Mouse (Mus musculus) frontal cortex, postnatal 36 days (tissue): ENCODE results near the gene Taok1.
A peak's percentile ranks its signal among the peaks of the same experiment; 100 is the strongest.
"Not testable (repeated sequence)": the region's sequence is repeated elsewhere in the genome, so short reads cannot be mapped to it uniquely, and the experiment has no call there.

Experiments used
- DNase-seq, 2 experiments: peaks; one replicate each; pipeline ENCODE4 v3.0.0; 2022; ENCODE audit warnings: low spot score in 2 of 2

The Taok1 gene

DNA sequence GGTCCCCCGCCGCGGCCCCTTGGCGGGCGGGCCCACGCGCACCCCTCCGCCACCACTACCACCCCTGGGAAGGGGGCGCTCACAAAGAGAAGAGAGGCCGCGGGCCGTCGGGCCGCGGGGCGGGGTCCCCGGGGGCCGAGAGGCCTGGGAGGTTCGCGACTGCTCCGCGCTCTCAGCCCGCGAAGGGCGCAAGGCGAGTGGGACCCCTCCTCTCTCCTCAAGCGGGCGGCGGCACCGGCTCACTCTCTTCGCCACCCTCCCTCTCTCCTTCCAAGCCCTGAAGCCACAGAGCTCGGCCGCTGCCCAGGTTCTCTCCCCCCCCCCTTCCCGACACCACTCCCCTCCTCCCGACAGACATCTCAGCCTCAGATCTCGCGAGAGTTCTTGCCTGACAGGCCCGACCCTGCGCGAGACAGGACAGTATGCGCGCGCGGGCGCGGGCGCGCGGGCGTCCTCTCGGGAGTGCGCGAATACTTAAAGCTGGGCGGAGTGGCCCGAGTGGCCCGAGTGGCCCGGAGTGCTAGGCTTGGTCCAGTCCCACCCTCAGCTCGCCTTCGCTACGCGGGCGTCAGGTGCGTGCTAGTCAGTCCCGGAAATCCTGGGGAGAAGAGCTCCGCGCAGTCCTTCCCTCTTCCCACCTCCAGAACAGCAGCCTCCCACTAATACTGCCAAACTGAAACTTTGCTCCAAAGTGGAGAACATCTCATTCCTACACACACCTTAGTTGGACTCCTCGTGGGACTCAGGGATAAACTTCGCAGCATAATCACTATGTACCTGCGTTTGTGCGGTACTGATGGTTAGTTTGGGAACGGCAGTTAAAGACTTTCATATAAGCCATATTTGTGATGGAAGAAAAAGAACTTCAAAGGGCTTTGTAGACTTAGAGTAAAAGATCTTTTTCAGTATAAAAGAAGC is at the start of gene Taok1:
Taok1 (minus strand) TSS at position 278 of the 918 bp plus-strand sequence.
- DNase-seq = peak; percentile 89 to 95

- not testable (repeated sequence) for DNase-seq
These were observed 46.0 kb upstream of the Taok1 start for GRCm38 (mm10) chr11:77653406-77654190.

GRCm38 (mm10) chr11:77652484-77652883 is 44.9 kb upstream of the Taok1 start:
- no peak for DNase-seq

GRCm38 (mm10) chr11:77648878-77649277 is 41.3 kb upstream of the Taok1 start:
- no peak for DNase-seq

DNA sequence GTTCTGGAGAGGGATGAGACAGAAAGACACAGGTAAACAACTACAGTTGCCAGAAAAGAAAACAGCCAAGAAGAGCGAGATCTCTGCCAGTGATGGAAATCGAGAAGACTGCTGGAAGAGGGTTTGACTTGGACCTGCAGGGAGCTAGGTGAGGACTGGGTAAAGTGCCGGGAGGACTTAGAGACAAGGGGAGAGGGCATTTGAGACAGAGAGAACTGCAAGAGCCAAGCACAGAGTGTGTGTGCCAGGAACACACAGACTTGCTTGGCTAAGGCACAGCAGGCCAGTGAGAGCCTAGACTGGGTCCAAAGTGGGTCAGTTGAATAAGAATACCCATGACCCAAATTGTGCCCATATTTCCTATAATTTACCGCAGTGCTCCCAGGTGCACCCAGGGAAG is 37.9 kb upstream of the Taok1 start:
- DNase-seq = peak in 1 of 2 experiments; percentile 28

DNA sequence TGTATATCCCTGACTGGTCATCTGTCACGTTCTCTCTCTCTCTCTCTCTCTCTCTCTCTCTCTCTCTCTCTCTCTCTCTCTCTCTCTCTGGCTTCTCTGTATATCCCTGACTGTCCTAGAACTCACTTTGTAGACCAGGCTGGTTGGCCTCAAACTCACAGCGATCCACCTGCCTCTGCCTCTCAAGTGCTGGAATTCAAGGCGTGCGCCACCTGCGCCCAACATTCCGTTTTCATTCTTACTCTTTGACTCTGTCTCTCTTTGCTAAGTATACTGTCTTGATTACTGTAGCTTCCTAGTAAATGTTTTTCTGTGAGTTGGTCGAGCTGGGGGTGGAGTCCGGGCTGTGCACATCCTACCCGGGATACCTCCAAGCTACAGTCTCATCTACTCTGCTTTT is 33.8 kb upstream of the Taok1 start:
- DNase-seq = no peak

DNA sequence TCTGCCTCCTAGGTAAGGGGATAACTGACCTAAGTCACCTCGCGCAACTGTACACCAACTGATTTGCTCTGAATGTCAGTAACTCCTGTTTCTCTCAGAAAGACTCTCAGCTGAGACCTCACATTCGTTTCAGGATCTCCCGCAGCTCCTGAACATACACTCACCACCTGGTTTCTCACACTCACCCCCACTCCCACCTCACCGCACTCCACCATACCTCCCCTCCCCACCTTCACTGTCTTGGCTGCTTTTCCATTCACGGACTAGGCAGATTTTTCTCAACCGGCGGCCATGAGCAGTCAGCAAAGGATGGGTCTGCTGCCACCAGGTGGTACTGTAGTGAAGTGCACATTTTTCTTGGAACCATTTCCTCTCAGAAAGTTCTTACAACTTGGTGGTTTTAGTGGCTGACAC is 22.6 kb upstream of the Taok1 start:
- peak; percentile 80 to 90 for DNase-seq

GRCm38 (mm10) chr11:77629476-77629875 is 21.9 kb upstream of the Taok1 start:
- no peak for DNase-seq

DNA sequence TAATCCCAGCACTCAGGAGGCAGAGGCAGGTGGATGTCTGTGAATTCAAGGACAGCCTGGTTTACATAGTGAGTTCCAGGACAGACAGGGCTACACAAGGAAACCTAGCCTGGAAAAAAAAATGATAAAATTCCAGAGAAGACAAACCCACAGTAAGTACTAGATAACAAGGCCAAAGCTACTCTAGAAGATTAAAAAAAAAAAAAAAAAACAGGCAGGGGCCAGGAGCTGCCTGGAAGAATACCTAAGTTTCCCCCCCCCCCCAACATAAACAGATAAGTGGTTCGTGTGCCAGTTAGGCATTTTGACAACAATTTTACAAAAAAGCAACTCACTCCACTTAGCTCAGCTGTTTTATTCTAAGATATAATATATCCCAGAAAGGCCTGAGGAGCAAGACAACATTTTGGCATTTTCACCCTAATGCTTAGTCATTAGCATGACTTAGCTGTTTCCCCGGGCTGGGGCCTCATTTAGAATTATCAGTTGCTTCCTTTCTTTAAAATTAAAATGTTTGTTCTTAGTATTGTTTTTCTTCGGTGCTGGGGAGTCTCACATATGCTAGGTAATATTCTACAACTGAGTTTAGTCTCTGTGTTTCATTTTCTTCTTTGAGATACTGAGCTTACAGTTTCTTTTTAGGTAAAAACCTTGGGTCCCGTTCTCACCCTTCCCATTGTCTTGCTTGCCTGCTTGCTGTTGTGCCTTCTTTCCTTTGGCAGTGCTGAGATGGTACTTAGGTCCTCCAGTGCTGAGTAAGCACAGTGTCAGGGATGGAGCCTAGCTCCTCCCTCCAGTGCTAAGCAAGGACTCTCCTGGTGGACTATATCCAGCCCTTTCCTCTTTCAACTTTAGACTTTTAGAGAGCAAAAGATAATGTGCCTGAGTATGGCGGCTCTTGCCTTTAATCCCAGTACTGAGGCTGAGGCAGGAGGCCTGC is 19.3 kb upstream of the Taok1 start:
- no peak for DNase-seq

- peak; percentile 45 to 65 for DNase-seq
These were observed 17.6 kb upstream of the Taok1 start for GRCm38 (mm10) chr11:77625061-77625855.

DNA sequence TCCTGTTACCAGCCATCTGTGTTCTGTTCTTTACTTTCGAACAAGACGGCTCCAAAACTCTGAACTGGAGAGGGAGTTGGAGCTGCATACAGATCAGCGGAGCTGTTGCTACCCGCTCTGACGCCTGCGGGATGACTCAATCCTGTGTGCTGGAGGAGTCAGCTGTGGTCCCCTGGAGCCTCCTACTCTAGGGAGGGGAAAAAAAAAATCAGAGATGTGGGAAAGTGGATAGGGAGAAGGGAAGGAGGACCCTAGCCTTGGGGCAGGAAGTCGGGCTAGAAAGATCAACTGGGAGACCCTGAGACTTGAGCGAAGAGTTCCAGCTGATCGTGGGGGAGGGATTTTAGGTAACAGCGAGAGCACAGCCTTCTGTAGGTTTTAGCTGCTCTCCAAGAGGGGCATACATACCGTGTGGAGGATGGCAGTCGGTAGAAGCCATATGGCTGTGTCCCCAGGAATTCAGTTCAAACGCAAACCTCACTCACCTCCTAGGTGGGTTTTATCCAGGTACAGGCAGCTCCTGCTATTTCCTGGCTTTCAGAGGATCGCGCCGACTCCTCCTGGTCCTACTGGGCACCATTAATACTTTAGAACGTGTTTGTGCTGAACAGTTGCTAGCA is 16.9 kb upstream of the Taok1 start:
- peak; percentile 79 to 85 for DNase-seq

DNA sequence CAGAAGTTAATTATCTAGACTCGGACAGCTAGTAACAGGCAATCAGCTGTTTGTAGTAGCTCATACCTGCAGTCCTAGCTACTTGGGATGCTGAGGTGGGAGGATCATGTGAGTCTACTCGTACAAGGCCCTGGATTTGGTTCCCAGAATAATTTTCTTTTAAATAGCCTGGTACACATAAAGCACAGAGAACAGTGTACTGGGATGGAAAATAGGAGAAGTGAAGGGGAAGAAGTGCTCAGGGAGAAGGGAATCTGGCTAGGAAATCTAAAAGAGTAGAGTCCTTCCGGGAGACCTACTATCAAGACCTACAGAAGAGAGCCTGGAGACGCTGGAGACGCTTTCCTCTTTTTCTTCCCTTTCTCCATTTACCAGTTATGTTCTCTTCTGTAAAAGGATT is 16.4 kb upstream of the Taok1 start:
- DNase-seq = no peak

- no peak for DNase-seq
These were observed 14.4 kb upstream of the Taok1 start for GRCm38 (mm10) chr11:77621902-77622535.

DNA sequence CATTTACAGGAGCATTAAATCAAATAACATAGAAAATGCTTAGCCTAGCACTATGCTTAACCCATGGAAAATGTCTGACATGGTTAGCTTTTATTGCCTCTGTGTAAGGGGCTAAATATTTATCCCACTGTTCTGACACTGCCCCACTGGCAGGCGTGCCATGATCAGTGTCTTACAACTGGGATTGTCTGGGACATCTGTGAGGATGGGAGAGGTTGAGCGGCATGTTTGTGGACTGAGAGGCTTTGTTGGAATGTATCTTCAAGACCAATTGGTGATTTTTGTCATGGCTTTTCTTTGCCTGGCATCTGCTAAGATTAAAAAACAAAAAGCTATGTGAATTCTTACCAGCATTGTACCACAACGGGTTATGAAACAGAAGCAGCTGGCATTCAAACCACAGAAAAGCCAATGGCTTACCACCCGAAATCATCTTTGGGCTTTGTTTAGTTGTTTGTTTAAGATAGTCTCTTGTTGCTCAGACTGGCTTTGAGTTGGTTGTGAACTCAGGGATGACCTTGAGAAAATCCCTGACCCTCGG is 7.5 kb upstream of the Taok1 start:
- no peak for DNase-seq

GRCm38 (mm10) chr11:77606835-77607537 is 629 bp downstream of the Taok1 start:
- peak; percentile 35 to 39 for DNase-seq

DNA sequence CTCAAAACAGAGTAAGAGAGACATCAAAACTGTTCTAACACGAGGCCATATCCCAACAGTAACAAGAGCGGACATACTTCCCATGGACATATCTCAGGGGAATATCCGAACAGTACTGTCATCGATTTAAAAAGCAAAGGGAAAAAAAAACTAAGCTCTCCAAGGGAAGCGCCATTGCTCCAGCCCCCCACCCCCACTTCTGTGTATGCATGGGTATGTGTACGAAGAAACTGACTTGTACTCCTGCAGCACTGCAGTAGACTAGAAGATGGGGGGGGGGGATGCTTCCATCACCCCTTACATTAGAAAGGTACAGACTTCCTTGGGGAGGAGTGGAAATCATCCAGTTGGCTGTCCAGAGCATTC is 1.2 kb downstream of the Taok1 start:
- DNase-seq = no peak

DNA sequence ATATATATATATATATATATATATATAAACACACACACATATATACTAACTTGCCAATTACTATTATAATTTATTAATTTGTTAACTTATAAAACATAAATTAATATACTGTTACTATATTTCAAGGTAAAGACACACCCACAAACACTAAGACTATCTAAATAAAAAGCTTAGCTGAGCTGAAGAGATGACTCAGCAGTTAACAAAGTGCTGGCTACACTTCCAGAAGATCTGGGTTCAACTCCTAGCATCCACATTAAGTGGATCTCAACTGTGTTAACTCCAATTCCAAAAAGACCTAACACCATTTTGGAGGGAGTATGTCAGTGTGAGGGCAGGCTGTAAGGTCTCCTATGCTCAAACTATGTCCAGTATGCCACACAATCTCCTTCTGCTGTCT is 10.3 kb downstream of the Taok1 start:
- DNase-seq = no peak

- no peak for DNase-seq
These were observed 16.2 kb downstream of the Taok1 start for GRCm38 (mm10) chr11:77591388-77591787.

DNA sequence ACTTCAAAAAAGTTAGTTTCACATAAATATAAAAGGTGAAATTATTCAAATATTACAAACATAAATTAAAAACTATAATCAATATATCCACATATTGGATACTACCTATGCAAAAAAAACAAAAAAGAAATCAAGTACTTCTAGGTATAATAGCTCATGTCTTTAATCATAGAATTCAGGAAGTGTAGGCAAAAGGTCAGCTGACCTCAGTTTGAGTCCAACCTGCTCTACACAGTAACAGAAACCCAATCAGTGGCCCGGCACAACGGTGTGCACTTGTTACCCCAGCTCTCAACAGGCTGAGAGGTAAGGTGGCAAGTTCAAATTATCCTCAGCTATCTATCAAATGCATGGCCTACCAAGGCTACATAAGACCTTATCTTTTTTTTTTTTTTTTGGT is 16.8 kb downstream of the Taok1 start:
- DNase-seq = no peak
